Mouse (Mus musculus) MEL (cell line): ENCODE results near the gene Gm21985.
A peak's percentile ranks its signal among the peaks of the same experiment; 100 is the strongest.

ENCODE experiments used
- CTCF ChIP-seq, 3 experiments: IDR thresholded peaks in 2 of 3; conservative IDR thresholded peaks in 1 of 3; 2 replicates each; pipeline ENCODE4 v1.5.1; 2011 to 2012; ENCODE audit warnings: low read length in 3 of 3, low read depth in 2 of 3, mild to moderate bottlenecking in 2 of 3, improper control_type of control experiment in 1 of 3, inconsistent platforms in 1 of 3, mixed read lengths in 1 of 3, moderate library complexity in 1 of 3; ENCODE audit not compliant: control insufficient read depth in 1 of 3, insufficient read depth in 1 of 3, poor library complexity in 1 of 3, severe bottlenecking in 1 of 3
- E2F4 ChIP-seq: IDR thresholded peaks from 2 replicates; pipeline ENCODE4 v1.6.1; 2011; ENCODE audit warnings: low read depth, low read length, improper control_type of control experiment, borderline replicate concordance
- EP300 ChIP-seq, 2 experiments: IDR thresholded peaks; 2 replicates each; pipeline ENCODE4 v1.6.1; 2011; ENCODE audit warnings: improper control_type of control experiment in 2 of 2, low read length in 2 of 2, low read depth in 1 of 2, mild to moderate bottlenecking in 1 of 2
- MAFK ChIP-seq: IDR thresholded peaks from 2 replicates; pipeline ENCODE4 v1.6.1; 2011; ENCODE audit warnings: low read depth, mild to moderate bottlenecking, low read length, improper control_type of control experiment, borderline replicate concordance
- MAZ ChIP-seq: IDR thresholded peaks from 2 replicates; pipeline ENCODE4 v1.6.1; 2012; ENCODE audit warnings: low read depth, mild to moderate bottlenecking, inconsistent platforms, low read length, improper control_type of control experiment
- POLR2A ChIP-seq, 2 experiments: IDR thresholded peaks; 2 replicates each; pipeline ENCODE4 v1.6.1; 2011 to 2012; ENCODE audit warnings: low read length in 2 of 2, mild to moderate bottlenecking in 2 of 2, control low read depth in 1 of 2, improper control_type of control experiment in 1 of 2, low read depth in 1 of 2, moderate library complexity in 1 of 2; ENCODE audit not compliant: control insufficient read depth in 1 of 2, insufficient read depth in 1 of 2, poor library complexity in 1 of 2
- RCOR1 ChIP-seq: IDR thresholded peaks from 2 replicates; pipeline ENCODE4 v1.6.1; 2012; ENCODE audit warnings: low read depth, mild to moderate bottlenecking, inconsistent platforms, low read length, improper control_type of control experiment
- SMC3 ChIP-seq: IDR thresholded peaks from 2 replicates; pipeline ENCODE4 v1.6.1; 2011; ENCODE audit warnings: low read depth, low read length, improper control_type of control experiment
- TCF12 ChIP-seq: IDR thresholded peaks from 2 replicates; pipeline ENCODE4 v1.6.1; 2014; ENCODE audit warnings: low read depth, mild to moderate bottlenecking, inconsistent platforms, low read length, improper control_type of control experiment, moderate library complexity
- ZC3H11A ChIP-seq: IDR thresholded peaks from 2 replicates; pipeline ENCODE4 v1.6.1; 2012; ENCODE audit warnings: low read depth, mild to moderate bottlenecking, inconsistent platforms, low read length, improper control_type of control experiment
- ZMIZ1 ChIP-seq: IDR thresholded peaks from 2 replicates; pipeline ENCODE4 v1.6.1; 2012; ENCODE audit warnings: low read depth, mild to moderate bottlenecking, inconsistent platforms, low read length, improper control_type of control experiment, moderate library complexity

DNA sequence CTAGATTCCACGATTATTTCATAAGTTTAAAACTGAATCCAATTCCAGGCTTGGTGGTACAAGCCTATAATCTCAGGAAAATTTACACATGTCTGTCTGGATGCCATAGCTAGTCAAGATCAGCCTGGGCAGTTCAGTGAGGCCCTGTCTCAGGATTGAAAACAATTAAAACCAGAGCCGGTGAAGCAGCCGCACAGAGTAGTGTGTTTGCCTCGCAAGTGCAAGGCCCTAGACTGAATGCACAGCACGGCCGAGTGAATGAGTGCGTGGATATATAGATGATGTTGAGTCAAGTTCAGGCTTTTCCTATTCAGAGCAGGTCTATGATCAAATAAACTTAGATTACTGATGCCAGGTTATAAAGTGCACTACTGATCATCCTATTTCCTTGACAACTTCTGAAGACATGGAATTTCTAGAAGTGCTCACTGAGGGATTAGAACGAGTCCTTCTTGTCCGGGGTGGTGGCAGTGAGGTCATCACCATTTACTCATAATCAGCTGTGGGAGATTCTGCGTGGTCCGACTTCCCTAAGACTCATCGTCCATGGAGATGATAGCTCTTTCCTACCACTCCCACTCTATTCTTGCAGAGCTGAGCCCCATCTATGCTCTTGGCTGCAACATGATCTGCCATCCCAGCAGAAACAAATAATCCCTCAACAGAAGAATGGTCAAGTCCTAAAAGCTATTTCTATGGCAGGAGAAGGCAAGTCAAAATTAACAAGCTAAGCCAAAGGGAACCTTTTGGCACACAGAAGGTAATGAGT is 94.1 kb downstream of the Gm21985 start:
- TF ChIP-seq CTCF (IDR thresholded peaks at IDR 0.05 in 2 of 3, conservative IDR thresholded peaks at IDR 0.05 in 1 of 3; ENCODE audit: control insufficient read depth in 1 of 3, insufficient read depth in 1 of 3, low read depth in 2 of 3, low read length in 3 of 3, poor library complexity in 1 of 3, severe bottlenecking in 1 of 3) (no peak), E2F4 (no peak), ZMIZ1 (no peak), POLR2A (IDR thresholded peaks at IDR 0.05; ENCODE audit: control insufficient read depth in 1 of 2, insufficient read depth in 1 of 2, low read depth in 1 of 2, low read length in 2 of 2, poor library complexity in 1 of 2) (peak in 1 of 2 experiments; percentile 38; a peak in 1 of 4 replicates), MAFK (no peak), ZC3H11A (no peak), SMC3 (no peak), EP300 (IDR thresholded peaks at IDR 0.05; ENCODE audit: low read depth in 1 of 2, low read length in 2 of 2) (no peak), TCF12 (no peak), RCOR1 (no peak), MAZ (no peak)
